Mouse (Mus musculus) testis, adult 2 months (tissue): ENCODE measurements around the gene Tmem214.

Source experiments
- CTCF ChIP-seq: fragments of 200-500 bp; IDR thresholded peaks from 2 replicates; pipeline ENCODE4 v1.5.1; 2012; ENCODE audit warnings: low read depth, mild to moderate bottlenecking, inconsistent platforms, low read length, moderate library complexity; ENCODE audit not compliant: control insufficient read depth, insufficient read depth, insufficient replicate concordance
- POLR2A ChIP-seq: fragments of 200-500 bp; IDR thresholded peaks from 2 replicates; pipeline ENCODE4 v1.6.1; 2012; ENCODE audit warnings: low read depth, mild to moderate bottlenecking, inconsistent platforms, low read length, moderate library complexity; ENCODE audit not compliant: control insufficient read depth

DNA sequence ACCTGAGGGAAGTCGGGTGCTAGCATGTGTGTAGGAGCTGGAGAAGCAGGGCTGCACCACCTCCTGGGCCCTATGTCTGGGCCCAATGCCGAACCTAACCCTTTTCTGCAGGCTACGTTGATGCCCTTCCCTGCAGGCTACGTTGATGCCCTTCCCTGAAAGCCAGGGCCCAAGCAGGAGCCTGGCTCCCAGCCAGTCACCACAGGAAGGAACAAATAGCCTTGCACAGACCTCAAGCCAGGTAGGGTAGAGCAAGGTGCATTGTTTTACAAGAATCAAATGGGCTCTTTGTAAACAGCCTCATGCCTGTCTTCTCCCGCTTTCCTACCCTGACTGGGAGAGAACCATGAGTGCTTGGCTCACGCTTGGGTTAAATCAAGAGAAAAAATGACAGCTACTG is 42.0 kb upstream of the Tmem214 start:
- TF ChIP-seq CTCF (no peak), POLR2A (no peak)
